8 mouse cellular contexts compared by ENCODE assay signal in the genomic region with DNA sequence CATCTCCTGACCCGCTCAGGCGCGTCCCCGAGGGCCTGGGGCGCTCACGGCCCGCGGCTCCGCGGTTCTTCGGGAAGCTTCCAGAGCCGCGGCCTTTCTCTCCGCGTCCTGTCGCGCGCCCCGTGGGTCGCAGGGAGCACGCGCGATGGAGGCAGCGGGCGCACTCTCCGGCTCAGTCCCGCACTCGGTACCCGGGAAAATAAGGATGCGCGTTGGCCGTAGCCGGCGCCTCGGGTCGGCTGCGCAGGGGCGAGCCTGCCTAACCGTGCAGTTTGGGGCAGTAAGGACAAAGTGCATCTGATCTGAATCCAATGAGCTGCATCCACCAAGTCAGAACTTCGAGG. TPM values are rescaled to one million over a fixed set of nuclear protein-coding genes. Genes with fewer than 3 reads are reported as not detected.
DNase-seq lines count a peak whose midpoint lies in the region; ATAC-seq and TF ChIP-seq lines count a peak whose summit lies in the region.

No protein-coding gene starts in this region.

- no peaks in the 10 kb centered on the region for H3K4me1 ChIP-seq in heart, embryonic 11.5 days (ENCODE audit: control insufficient read depth, insufficient read depth, low read length)
- peaks cover 4% of the 10 kb centered on the region for H3K4me1 ChIP-seq in G1E (ENCODE audit: insufficient read depth, low read depth, low read length)
- no peaks in the 10 kb centered on the region for H3K4me1 ChIP-seq in forebrain, postnatal 0 days (ENCODE audit: insufficient read depth)
- peaks cover 14% of the 10 kb centered on the region for H3K4me1 ChIP-seq in liver, embryonic 15.5 days (replicated peaks)

- DNase-seq in heart, postnatal 4 days, result no peak
- no peak for DNase-seq in G1E (ENCODE audit: low spot score)
- DNase-seq in forebrain, postnatal 0 days, result no peak
- DNase-seq in gastrocnemius, adult 8-10 months (ENCODE audit: low spot score in 2 of 2), result no peak
- DNase-seq in layer of hippocampus, postnatal 14 days (ENCODE audit: low spot score in 2 of 2), result no peak
- DNase-seq in left cerebral cortex, adult 18-20 months (ENCODE audit: low spot score in 2 of 2), result no peak

- H3K4me3 ChIP-seq in heart, embryonic 11.5 days (ENCODE audit: low read depth, low read length), result peak overlapping the region; percentile 81
- peak overlapping the region; percentile 79 for H3K4me3 ChIP-seq in G1E (ENCODE audit: low read depth, low read length)
- H3K4me3 ChIP-seq in forebrain, postnatal 0 days (ENCODE audit: low read depth, low read length), result peak overlapping the region; percentile 77
- H3K4me3 ChIP-seq in liver, embryonic 15.5 days (replicated peaks), result peak overlapping the region; percentile 79

- WGBS in heart, embryonic 11.5 days (ENCODE audit: insufficient replicate concordance), result under 1% methylated on average over 40 of the region's 40 CpGs
- WGBS in forebrain, postnatal 0 days, result 4% methylated on average over 40 of the region's 40 CpGs
- WGBS in liver, embryonic 15.5 days (ENCODE audit: insufficient replicate concordance), result 0% methylated on average over 21 of the region's 40 CpGs

- peak overlapping the region; percentile 99 for H3K4me2 ChIP-seq in heart, embryonic 11.5 days
- peak overlapping the region; percentile 77 for H3K4me2 ChIP-seq in forebrain, postnatal 0 days (ENCODE audit: low read depth)
- H3K4me2 ChIP-seq in liver, embryonic 15.5 days, result peak overlapping the region; percentile 99

- no peaks in the 10 kb centered on the region for H3K36me3 ChIP-seq in heart, embryonic 11.5 days (ENCODE audit: control insufficient read depth, insufficient read depth, low read length)
- no peaks in the 10 kb centered on the region for H3K36me3 ChIP-seq in G1E (replicated peaks)
- no peaks in the 10 kb centered on the region for H3K36me3 ChIP-seq in forebrain, postnatal 0 days (ENCODE audit: insufficient read depth)
- no peaks in the 10 kb centered on the region for H3K36me3 ChIP-seq in liver, embryonic 15.5 days (replicated peaks)

- TF ChIP-seq CTCF in G1E (IDR thresholded peaks at IDR 0.05; ENCODE audit: low read depth, low read length), result no peak
- no peak for TF ChIP-seq CTCF in forebrain, postnatal 0 days (IDR thresholded peaks at IDR 0.05; ENCODE audit: low read depth)

- peaks cover 7% of the 10 kb centered on the region for H3K27me3 ChIP-seq in heart, embryonic 11.5 days (ENCODE audit: control insufficient read depth, insufficient read depth, low read length)
- H3K27me3 ChIP-seq in G1E (ENCODE audit: insufficient read depth, low read length), result peaks cover 8% of the 10 kb centered on the region; the same call in 1 of the 2 replicates
- peaks cover 7% of the 10 kb centered on the region for H3K27me3 ChIP-seq in forebrain, postnatal 0 days (ENCODE audit: insufficient read depth, low read length)
- peaks cover 34% of the 10 kb centered on the region for H3K27me3 ChIP-seq in liver, embryonic 15.5 days

- H3K27ac ChIP-seq in heart, embryonic 11.5 days (ENCODE audit: low read depth, low read length), result no peak overlapping the region
- H3K27ac ChIP-seq in forebrain, postnatal 0 days (ENCODE audit: low read depth, low read length), result peak overlapping the region; percentile 89; the same call in 1 of the 2 replicates
- no peak overlapping the region for H3K27ac ChIP-seq in liver, embryonic 15.5 days (replicated peaks)

- H3K9ac ChIP-seq in heart, embryonic 11.5 days (ENCODE audit: low read depth, low read length), result peak overlapping the region; percentile 73
- H3K9ac ChIP-seq in forebrain, postnatal 0 days, result peak overlapping the region; percentile 69
- H3K9ac ChIP-seq in liver, embryonic 15.5 days, result peak overlapping the region; percentile 69; the same call in 1 of the 2 replicates

- ATAC-seq in heart, embryonic 11.5 days (replicated peaks; ENCODE audit: insufficient number of reproducible peaks, low FRiP score, low TSS enrichment), result no peak
- ATAC-seq in G1E (ENCODE audit: extremely low read depth, insufficient number of reproducible peaks, low FRiP score, poor library complexity, severe bottlenecking), result no peak
- ATAC-seq in forebrain, postnatal 0 days, result no peak
- ATAC-seq in liver, embryonic 15.5 days (ENCODE audit: insufficient read depth), result no peak; the same call in 1 of the 2 replicates

- H3K9me3 ChIP-seq in heart, embryonic 11.5 days (replicated peaks; ENCODE audit: control insufficient read depth, low read length), result no peaks in the 10 kb centered on the region
- no peaks in the 10 kb centered on the region for H3K9me3 ChIP-seq in G1E (replicated peaks)
- no peaks in the 10 kb centered on the region for H3K9me3 ChIP-seq in forebrain, postnatal 0 days (ENCODE audit: low read length)
- H3K9me3 ChIP-seq in liver, embryonic 15.5 days (replicated peaks), result no peaks in the 10 kb centered on the region

RNA-seq across cellular contexts. Expression of a gene that starts 0.4 kb away (rescaled TPM):
- 6.1 and 7.3 TPM in 2 replicates for polyA plus RNA-seq in heart, embryonic 11.5 days (2014; fragmentation: Nextera tagmentation; extraction: Ambion mirVana)
- total RNA-seq in heart, postnatal 4 days (2021), result under 1 TPM; 0.74 TPM
- total RNA-seq in G1E (2014; fragmentation: Nextera tagmentation) (17.5 and 18.1 TPM in 2 replicates), G1E (2017) (16.3 and 18.1 TPM in 2 replicates)
- 1.8 and 1.9 TPM in 2 replicates for polyA plus RNA-seq in G1E (2012)
- 5.7 and 9.0 TPM in 2 replicates for total RNA-seq in forebrain, postnatal 0 days (2014; rRNA removed)
- polyA plus RNA-seq in forebrain, postnatal 0 days (2015; fragmentation: Nextera tagmentation; extraction: Ambion mirVana), result 1.2 and 2.2 TPM in 2 replicates
- polyA plus RNA-seq in liver, embryonic 15.5 days (2015; fragmentation: Nextera tagmentation; extraction: Ambion mirVana), result 5.3 and 6.0 TPM in 2 replicates
- not detected for total RNA-seq in gastrocnemius, adult 8-10 months (2022)
- 1 to 10 TPM; 1.1 to 1.6 TPM for total RNA-seq in layer of hippocampus, postnatal 14 days (2021)
- 1 to 10 TPM; 5.3 to 5.6 TPM for total RNA-seq in left cerebral cortex, adult 18-20 months (2021)
